Mouse (Mus musculus): ENCODE measurements around the gene Olfr544. TPM values are rescaled to one million over a fixed set of nuclear protein-coding genes. Genes with fewer than 3 reads are reported as not detected.

The Olfr544 gene
- polyA plus RNA-seq, 1 experiment from 2014 or later, result 0.14 TPM

GRCm38 (mm10) chr7:102476601-102477000 lies 11.5 kb downstream of the Olfr544 start:
- WGBS, result over 99% methylated on average over 5 of the region's 5 CpGs
- Histone ChIP-seq H3K27me3 (replicated peaks) (no peaks in the 10 kb centered on the region), H3K36me3 (no peaks in the 10 kb centered on the region), H3K9ac (replicated peaks) (no peak overlapping the region), H3K4me3 (replicated peaks) (no peak overlapping the region), H3K9me3 (replicated peaks) (no peaks in the 10 kb centered on the region), H3K27ac (replicated peaks) (no peak overlapping the region), H3K4me1 (no peaks in the 10 kb centered on the region), H3K4me2 (no peak overlapping the region)
- ATAC-seq (ENCODE audit: low FRiP score), result no peak

- Histone ChIP-seq H3K27ac (replicated peaks) (no peak overlapping the region), H3K4me3 (replicated peaks) (no peak overlapping the region), H3K4me2 (no peak overlapping the region), H3K36me3 (peaks cover 18% of the 10 kb centered on the region), H3K4me1 (no peaks in the 10 kb centered on the region), H3K9ac (replicated peaks) (no peak overlapping the region), H3K9me3 (replicated peaks) (no peaks in the 10 kb centered on the region), H3K27me3 (replicated peaks) (no peaks in the 10 kb centered on the region)
- WGBS, result 68% methylated on average over 5 of the region's 5 CpGs
- no peak for ATAC-seq (ENCODE audit: low FRiP score)
These were observed 15.4 kb downstream of the Olfr544 start for GRCm38 (mm10) chr7:102472675-102473074.

- ATAC-seq (ENCODE audit: low FRiP score), result no peak
- H3K4me2 ChIP-seq, result no peak overlapping the region
- no peaks in the 10 kb centered on the region for H3K4me1 ChIP-seq
- H3K9me3 ChIP-seq (replicated peaks), result no peaks in the 10 kb centered on the region
- no peak overlapping the region for H3K27ac ChIP-seq (replicated peaks)
- 89% methylated on average over 8 of the region's 8 CpGs for WGBS
- H3K9ac ChIP-seq (replicated peaks), result no peak overlapping the region
- H3K27me3 ChIP-seq (replicated peaks), result no peaks in the 10 kb centered on the region
- no peak overlapping the region for H3K4me3 ChIP-seq (replicated peaks)
- peaks cover 55% of the 10 kb centered on the region for H3K36me3 ChIP-seq
These were observed 20.5 kb downstream of the Olfr544 start for GRCm38 (mm10) chr7:102467566-102467965.

- no peak for ATAC-seq (ENCODE audit: low FRiP score)
- Histone ChIP-seq H3K4me2 (no peak overlapping the region), H3K9ac (replicated peaks) (no peak overlapping the region), H3K27me3 (replicated peaks) (no peaks in the 10 kb centered on the region), H3K9me3 (replicated peaks) (no peaks in the 10 kb centered on the region), H3K4me3 (replicated peaks) (no peak overlapping the region), H3K4me1 (no peaks in the 10 kb centered on the region), H3K27ac (replicated peaks) (no peak overlapping the region), H3K36me3 (peaks cover 80% of the 10 kb centered on the region)
- WGBS, result 85% methylated on average over 5 of the region's 5 CpGs
These were observed 29.3 kb downstream of the Olfr544 start for GRCm38 (mm10) chr7:102458618-102459380.

GRCm38 (mm10) chr7:102446438-102446837 lies 41.7 kb downstream of the Olfr544 start:
- Histone ChIP-seq H3K4me1 (peaks cover 20% of the 10 kb centered on the region), H3K36me3 (peaks cover 34% of the 10 kb centered on the region), H3K9ac (replicated peaks) (no peak overlapping the region), H3K4me2 (no peak overlapping the region), H3K27me3 (replicated peaks) (no peaks in the 10 kb centered on the region), H3K27ac (replicated peaks) (no peak overlapping the region), H3K9me3 (replicated peaks) (no peaks in the 10 kb centered on the region), H3K4me3 (replicated peaks) (no peak overlapping the region)
- no peak for ATAC-seq (ENCODE audit: low FRiP score)
- 97% methylated on average over 9 of the region's 9 CpGs for WGBS

- Histone ChIP-seq H3K9ac (replicated peaks) (no peak overlapping the region), H3K4me2 (no peak overlapping the region), H3K4me1 (peaks cover 24% of the 10 kb centered on the region), H3K27me3 (replicated peaks) (peaks cover 2% of the 10 kb centered on the region; the same call in 1 of the 2 replicates), H3K4me3 (replicated peaks) (no peak overlapping the region), H3K9me3 (replicated peaks) (no peaks in the 10 kb centered on the region), H3K36me3 (peaks cover 21% of the 10 kb centered on the region), H3K27ac (replicated peaks) (no peak overlapping the region)
- 93% methylated on average over 2 of the region's 2 CpGs for WGBS
- no peak for ATAC-seq (ENCODE audit: low FRiP score)
These were observed 43.8 kb downstream of the Olfr544 start for GRCm38 (mm10) chr7:102444301-102444700.

GRCm38 (mm10) chr7:102442432-102442831 lies 45.7 kb downstream of the Olfr544 start:
- Histone ChIP-seq H3K4me2 (peak overlapping the region; percentile 60), H3K9ac (replicated peaks) (peak overlapping the region; percentile 69), H3K27ac (replicated peaks) (no peak overlapping the region), H3K27me3 (replicated peaks) (peaks cover 2% of the 10 kb centered on the region; the same call in 1 of the 2 replicates), H3K9me3 (replicated peaks) (no peaks in the 10 kb centered on the region), H3K36me3 (peaks cover 12% of the 10 kb centered on the region), H3K4me3 (replicated peaks) (peak overlapping the region; percentile 79), H3K4me1 (peaks cover 24% of the 10 kb centered on the region)
- under 1% methylated on average over 4 of the region's 4 CpGs for WGBS
- no peak for ATAC-seq (ENCODE audit: low FRiP score)

GRCm38 (mm10) chr7:102441657-102442391 lies 46.3 kb downstream of the Olfr544 start, which contains the start of gene Rrm1:
Rrm1 (plus strand) TSS chr7:102441695.
- under 1% methylated on average over 56 of the region's 56 CpGs for whole genome bisulfite sequencing
- peak; percentile 100 for ATAC-seq (ENCODE audit: low FRiP score)
- H3K27ac ChIP-seq (replicated peaks), result peak within 1 kb of the TSS; percentile 72
- H3K9me3 ChIP-seq (replicated peaks), result no peaks in the 10 kb centered on the region
- peak within 1 kb of the TSS; percentile 79 for H3K4me3 ChIP-seq (replicated peaks)
- peaks cover 24% of the 10 kb centered on the region for H3K4me1 ChIP-seq
- H3K36me3 ChIP-seq, result peaks cover 7% of the 10 kb centered on the region
- H3K9ac ChIP-seq (replicated peaks), result peak within 1 kb of the TSS; percentile 69
- peak within 1 kb of the TSS; percentile 60 for H3K4me2 ChIP-seq
- H3K27me3 ChIP-seq (replicated peaks), result peaks cover 2% of the 10 kb centered on the region; the same call in 1 of the 2 replicates

GRCm38 (mm10) chr7:102440822-102441656 lies 47.1 kb downstream of the Olfr544 start:
- H3K27ac ChIP-seq (replicated peaks), result peak overlapping the region; percentile 48; the same call in 1 of the 2 replicates
- H3K4me3 ChIP-seq (replicated peaks), result peak overlapping the region; percentile 79
- no peaks in the 10 kb centered on the region for H3K9me3 ChIP-seq (replicated peaks)
- peaks cover 6% of the 10 kb centered on the region for H3K36me3 ChIP-seq
- peaks cover 24% of the 10 kb centered on the region for H3K4me1 ChIP-seq
- peaks cover 2% of the 10 kb centered on the region; the same call in 1 of the 2 replicates for H3K27me3 ChIP-seq (replicated peaks)
- peak; percentile 23 for ATAC-seq (ENCODE audit: low FRiP score)
- 54% methylated on average over 15 of the region's 15 CpGs for WGBS
- H3K4me2 ChIP-seq, result peak overlapping the region; percentile 60
- no peak overlapping the region for H3K9ac ChIP-seq (replicated peaks)

GRCm38 (mm10) chr7:102434344-102434743 lies 53.8 kb downstream of the Olfr544 start:
- 83% methylated on average over 2 of the region's 2 CpGs for WGBS
- no peak for ATAC-seq (ENCODE audit: low FRiP score)
- H3K27me3 ChIP-seq (replicated peaks), result no peaks in the 10 kb centered on the region

More at GRCm38 (mm10) chr7:102434344-102434743, 53.8 kb downstream of the Olfr544 start:
- Histone ChIP-seq H3K4me2 (no peak overlapping the region), H3K36me3 (peaks cover 16% of the 10 kb centered on the region), H3K27ac (replicated peaks) (no peak overlapping the region), H3K9me3 (replicated peaks) (no peaks in the 10 kb centered on the region), H3K4me3 (replicated peaks) (no peak overlapping the region), H3K9ac (replicated peaks) (no peak overlapping the region), H3K4me1 (no peaks in the 10 kb centered on the region)
